Mouse (Mus musculus) neural tube, embryonic 10.5 days (tissue): ENCODE measurements around the gene Rfx2.

Experiments
- DNase-seq: peaks from one replicate; pipeline ENCODE4 v3.0.0-alpha.2; 2017; ENCODE audit warnings: low spot score; ENCODE audit errors: extremely low spot score

The Rfx2 gene

GRCm38 (mm10) chr17:56754271-56755185, 76.3 kb downstream of the Rfx2 start:
- no peak for DNase-seq

- DNase-seq, result no peak
These were observed 77.4 kb downstream of the Rfx2 start for GRCm38 (mm10) chr17:56753452-56753851.

GRCm38 (mm10) chr17:56751404-56752072, 79.3 kb downstream of the Rfx2 start:
- peak; percentile 63 for DNase-seq

DNA sequence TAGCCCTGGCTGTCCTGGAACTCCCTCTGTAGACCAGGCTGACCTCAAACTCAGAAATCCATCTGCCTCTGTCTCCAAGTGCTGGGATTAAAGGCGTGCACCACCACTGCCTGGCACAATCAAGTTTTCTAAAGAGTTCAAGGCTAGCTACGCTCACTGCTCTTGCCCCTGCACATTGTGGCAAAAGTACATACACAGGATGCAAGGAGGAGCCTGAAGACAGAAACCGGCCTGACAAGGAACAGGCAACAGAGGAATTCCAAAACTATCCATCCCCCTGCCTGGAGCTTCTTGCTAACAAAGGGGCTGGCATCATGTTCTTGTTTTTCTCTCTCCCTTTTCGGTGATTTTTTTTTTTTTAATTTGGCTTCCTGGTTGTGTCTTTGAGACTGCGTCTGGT, 86.6 kb downstream of the Rfx2 start:
- no peak for DNase-seq

- DNase-seq, result no peak
These were observed 90.0 kb downstream of the Rfx2 start for GRCm38 (mm10) chr17:56740788-56741160.

DNA sequence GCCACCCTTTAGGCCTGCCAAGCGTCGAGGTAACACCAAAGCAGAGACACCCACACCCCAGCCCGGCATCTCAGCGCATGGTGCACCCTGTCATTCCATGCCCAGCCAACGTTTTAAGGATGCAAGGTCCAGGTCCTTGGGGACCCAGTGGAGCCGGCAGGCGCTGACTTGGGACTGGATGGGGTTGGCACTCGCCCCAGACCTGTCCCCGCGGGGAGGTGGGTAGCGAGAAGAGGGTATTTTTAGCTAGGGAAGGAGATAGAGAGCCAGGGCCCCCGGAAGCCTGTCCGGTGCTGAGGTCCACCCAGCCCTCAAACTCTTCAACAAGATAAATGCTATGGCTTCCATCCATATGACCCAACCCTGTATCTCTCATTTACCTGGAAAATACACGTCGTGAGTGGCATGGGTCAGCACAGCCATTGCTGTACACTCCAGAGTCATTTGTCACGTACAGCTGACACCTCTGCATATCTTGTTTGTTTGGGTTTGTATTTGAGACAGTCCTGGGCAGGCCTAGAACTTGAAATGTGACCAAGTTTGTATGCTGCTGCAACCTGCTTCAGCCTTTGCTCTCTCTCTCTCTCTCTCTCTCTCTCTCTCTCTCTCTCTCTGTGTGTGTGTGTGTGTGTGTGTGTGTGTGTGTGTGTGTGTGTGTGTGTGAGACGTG, 90.6 kb downstream of the Rfx2 start:
- no peak for DNase-seq

DNA sequence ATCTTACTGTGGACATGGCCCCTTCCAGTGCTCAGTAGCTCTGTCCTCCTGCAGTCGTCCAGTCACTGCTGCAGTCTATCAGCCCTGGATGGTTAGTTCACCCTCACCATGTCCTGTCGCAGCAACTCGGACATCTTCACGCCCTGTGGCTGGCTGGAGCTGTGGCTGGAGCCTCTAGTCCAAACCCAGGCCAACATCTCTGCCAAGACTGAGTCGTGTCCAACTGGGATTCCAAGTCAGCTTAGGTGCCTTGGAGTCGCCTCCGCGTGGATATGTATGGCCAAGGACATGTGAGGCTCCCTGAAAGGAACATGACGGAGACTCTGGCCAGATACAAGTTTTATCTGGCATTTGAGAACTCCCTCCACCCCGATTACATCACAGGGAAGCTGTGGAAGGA, 92.6 kb downstream of the Rfx2 start:
- no peak for DNase-seq

DNA sequence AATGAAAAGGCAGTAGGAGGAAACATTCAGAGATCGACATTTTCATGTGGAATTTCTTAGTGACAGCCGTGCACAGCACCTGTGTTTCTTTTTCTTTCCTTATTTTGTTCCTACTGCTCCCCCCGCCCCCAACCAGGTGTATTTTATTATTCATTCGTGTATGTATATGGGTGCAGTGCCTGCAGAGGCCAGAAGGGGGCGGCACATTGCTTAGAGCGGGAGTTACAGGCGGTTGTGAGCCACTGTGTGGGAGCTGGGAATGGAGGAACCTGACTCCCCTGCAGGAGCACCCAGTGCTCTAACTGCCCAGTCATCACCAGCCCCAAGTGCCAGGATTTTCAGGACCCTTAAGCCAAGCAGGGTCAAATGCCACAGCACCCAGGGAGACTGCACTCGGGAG, 94.3 kb downstream of the Rfx2 start:
- no peak for DNase-seq

- no peak for DNase-seq
These were observed 101.2 kb downstream of the Rfx2 start for GRCm38 (mm10) chr17:56729656-56730055.

DNA sequence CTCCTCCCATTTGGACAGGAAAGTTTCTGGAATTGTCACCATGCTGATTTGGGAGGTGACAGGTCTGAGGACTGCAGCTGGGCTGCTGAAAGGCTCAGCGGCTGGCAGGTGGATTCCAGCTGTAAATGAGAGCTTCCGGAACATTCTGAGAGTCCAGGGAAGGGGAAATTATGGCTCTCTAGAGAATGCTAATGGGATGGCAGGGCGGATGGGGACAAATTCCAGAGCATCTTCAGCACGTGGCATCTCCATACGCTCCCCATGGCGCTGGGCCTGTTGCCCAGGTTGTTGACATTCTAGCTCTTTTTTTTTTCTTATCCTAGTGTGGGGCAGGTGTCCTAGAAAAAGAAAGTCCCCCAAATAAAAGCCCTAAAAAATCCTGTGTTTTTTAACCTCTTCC, 101.7 kb downstream of the Rfx2 start:
- no peak for DNase-seq

GRCm38 (mm10) chr17:56728117-56728516, 102.7 kb downstream of the Rfx2 start:
- DNase-seq, result no peak

DNA sequence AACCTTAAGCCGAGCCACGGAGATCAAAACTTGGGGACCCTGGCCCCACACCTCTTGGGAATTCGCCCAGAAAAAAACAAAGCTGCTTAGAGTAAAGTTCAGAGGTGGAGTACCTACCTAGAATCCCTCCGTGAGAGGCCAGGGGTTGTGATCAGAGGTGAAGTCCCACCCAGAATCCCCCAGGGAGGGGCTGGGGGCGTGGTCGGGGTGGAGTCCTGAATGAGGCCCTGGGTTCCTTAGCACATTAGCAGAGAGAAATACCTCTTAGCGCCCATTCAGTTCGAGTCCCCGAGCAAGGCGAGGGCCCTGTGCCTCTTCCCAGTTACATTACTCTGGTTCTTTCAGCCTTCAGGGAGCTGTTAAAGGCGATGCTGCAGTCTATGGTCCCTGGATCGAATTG, 103.2 kb downstream of the Rfx2 start:
- DNase-seq, result peak; percentile 41

GRCm38 (mm10) chr17:56727029-56727649, 103.7 kb downstream of the Rfx2 start:
- DNase-seq, result peak; percentile 45
